Mouse (Mus musculus) heart, adult 2 months (tissue): ENCODE results near the gene Amfr.

Experiments
- CTCF ChIP-seq: fragments of 200-600 bp; IDR thresholded peaks from 2 replicates; pipeline ENCODE4 v1.8.1; 2022; ENCODE audit warnings: antibody characterized with exemption, mild to moderate bottlenecking, moderate library complexity
- EP300 ChIP-seq: fragments of 200-500 bp; IDR thresholded peaks from 2 replicates; pipeline ENCODE4 v1.6.1; 2011; ENCODE audit warnings: low read depth, low read length, control low read depth; ENCODE audit not compliant: insufficient read depth

DNA sequence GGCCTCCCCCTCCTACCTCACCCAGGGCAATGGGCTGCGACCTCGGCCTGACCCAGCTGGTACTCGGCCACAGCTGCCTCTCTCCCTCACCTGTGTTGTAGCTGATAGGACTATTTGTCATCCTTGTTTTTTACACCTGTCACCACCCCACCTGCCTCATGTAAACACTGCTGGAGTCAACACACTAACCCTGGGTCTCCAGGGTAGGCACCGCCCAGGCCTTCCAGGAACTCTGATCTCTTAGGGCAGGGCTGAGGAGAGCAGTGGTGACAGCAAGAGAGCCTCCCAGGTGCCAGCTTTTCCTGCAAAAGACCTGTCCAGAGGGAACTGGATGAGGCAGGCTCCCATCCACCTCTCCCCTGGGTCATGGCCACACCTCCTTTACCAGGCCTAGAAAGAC is 83.4 kb downstream of the Amfr start:
- TF ChIP-seq CTCF (no peak), EP300 (no peak)
